Mouse (Mus musculus): ENCODE measurements at regions not wholly inside any gene's neighbourhood (a gene's known extent, or its start where the extent isn't known, plus 50 kb on each side); places are given as distances from the start of the nearest gene placed in this dataset.

- Histone ChIP-seq H3K4me3 (replicated peaks; ENCODE audit: low read length) (no peak overlapping the region), H3K4me1 (replicated peaks; ENCODE audit: low read depth, low read length) (peaks cover 11% of the 10 kb centered on the region), H3K36me3 (ENCODE audit: insufficient read depth, low read length) (no peaks in the 10 kb centered on the region), H3K27me3 (ENCODE audit: insufficient read depth, low read length) (no peaks in the 10 kb centered on the region; the same call in 1 of the 2 replicates), H3K9me3 (ENCODE audit: low read length) (no peaks in the 10 kb centered on the region)
- TF ChIP-seq POU5F1 (IDR thresholded peaks at IDR 0.05; ENCODE audit: borderline replicate concordance, low read length) (no peak), NANOG (IDR thresholded peaks at IDR 0.05; ENCODE audit: borderline replicate concordance, low read length) (no peak), CTCF (conservative IDR thresholded peaks at IDR 0.05; ENCODE audit: low read length) (no peak)
Measured at GRCm38 (mm10) chr6:50008869-50009268, 101.2 kb upstream of the Mpp6 start.

DNA sequence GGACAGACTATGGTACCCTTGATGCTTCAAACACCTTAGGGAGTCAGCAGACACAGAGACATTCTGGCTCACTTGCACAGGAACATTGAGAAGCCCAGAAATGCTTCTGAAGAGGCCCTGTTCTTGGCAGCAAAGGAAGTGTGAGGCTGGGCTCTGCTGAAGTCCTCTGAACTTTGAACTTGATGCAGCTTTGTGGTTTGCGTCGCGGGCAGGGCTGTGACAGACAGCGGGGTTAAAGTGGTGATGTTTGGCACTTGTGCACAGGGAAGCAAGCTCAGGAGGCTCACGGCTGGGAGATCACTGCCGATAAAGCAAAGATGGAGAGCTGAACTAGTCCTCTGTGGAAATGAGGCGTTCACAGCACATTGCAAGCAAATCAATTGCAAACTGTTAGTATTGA, 100.7 kb upstream of the Mpp6 start:
- H3K4me1 ChIP-seq (replicated peaks; ENCODE audit: low read depth, low read length), result peaks cover 11% of the 10 kb centered on the region
- TF ChIP-seq POU5F1 (IDR thresholded peaks at IDR 0.05; ENCODE audit: borderline replicate concordance, low read length) (no peak), NANOG (IDR thresholded peaks at IDR 0.05; ENCODE audit: borderline replicate concordance, low read length) (no peak), CTCF (conservative IDR thresholded peaks at IDR 0.05; ENCODE audit: low read length) (no peak)

GRCm38 (mm10) chr6:50009856-50010255, 100.2 kb upstream of the Mpp6 start:
- Histone ChIP-seq H3K4me1 (replicated peaks; ENCODE audit: low read depth, low read length) (peaks cover 11% of the 10 kb centered on the region), H3K4me3 (replicated peaks; ENCODE audit: low read length) (no peak overlapping the region), H3K9me3 (ENCODE audit: low read length) (no peaks in the 10 kb centered on the region), H3K27me3 (ENCODE audit: insufficient read depth, low read length) (no peaks in the 10 kb centered on the region; the same call in 1 of the 2 replicates), H3K36me3 (ENCODE audit: insufficient read depth, low read length) (no peaks in the 10 kb centered on the region)
- TF ChIP-seq POU5F1 (IDR thresholded peaks at IDR 0.05; ENCODE audit: borderline replicate concordance, low read length), result no peak
- no peak for TF ChIP-seq NANOG (IDR thresholded peaks at IDR 0.05; ENCODE audit: borderline replicate concordance, low read length)
- TF ChIP-seq CTCF (conservative IDR thresholded peaks at IDR 0.05; ENCODE audit: low read length), result no peak

More for the DNA sequence above, 100.7 kb upstream of the Mpp6 start:
- no peaks in the 10 kb centered on the region for H3K36me3 ChIP-seq (ENCODE audit: insufficient read depth, low read length)
- no peak overlapping the region for H3K4me3 ChIP-seq (replicated peaks; ENCODE audit: low read length)
- H3K27me3 ChIP-seq (ENCODE audit: insufficient read depth, low read length), result no peaks in the 10 kb centered on the region; the same call in 1 of the 2 replicates
- H3K9me3 ChIP-seq (ENCODE audit: low read length), result no peaks in the 10 kb centered on the region

DNA sequence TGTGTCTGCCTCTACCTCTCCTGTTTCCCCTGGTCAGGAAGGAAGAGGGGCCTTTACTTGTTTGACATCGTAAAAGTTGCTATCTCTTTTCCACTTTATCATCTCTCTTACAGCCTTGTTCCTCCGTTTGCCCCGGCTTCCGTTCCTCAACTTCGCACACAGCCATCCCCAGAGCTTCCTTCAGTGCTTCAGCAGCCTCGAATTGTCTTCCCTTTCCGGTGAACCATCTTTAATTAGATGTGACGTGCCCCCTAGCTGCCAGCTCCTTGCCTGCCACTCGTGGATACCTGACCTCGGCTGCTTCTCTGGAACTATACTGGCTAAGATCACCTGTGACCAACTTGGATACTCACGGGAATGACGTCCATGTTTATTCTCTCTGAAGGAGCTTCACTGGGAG, 99.0 kb upstream of the Mpp6 start:
- H3K27me3 ChIP-seq (ENCODE audit: insufficient read depth, low read length), result no peaks in the 10 kb centered on the region; the same call in 1 of the 2 replicates
- no peaks in the 10 kb centered on the region for H3K9me3 ChIP-seq (ENCODE audit: low read length)
- TF ChIP-seq NANOG (IDR thresholded peaks at IDR 0.05; ENCODE audit: borderline replicate concordance, low read length) (no peak), CTCF (conservative IDR thresholded peaks at IDR 0.05; ENCODE audit: low read length) (no peak), POU5F1 (IDR thresholded peaks at IDR 0.05; ENCODE audit: borderline replicate concordance, low read length) (no peak)
- no peaks in the 10 kb centered on the region for H3K36me3 ChIP-seq (ENCODE audit: insufficient read depth, low read length)
- no peak overlapping the region for H3K4me3 ChIP-seq (replicated peaks; ENCODE audit: low read length)
- H3K4me1 ChIP-seq (replicated peaks; ENCODE audit: low read depth, low read length), result peaks cover 11% of the 10 kb centered on the region

DNA sequence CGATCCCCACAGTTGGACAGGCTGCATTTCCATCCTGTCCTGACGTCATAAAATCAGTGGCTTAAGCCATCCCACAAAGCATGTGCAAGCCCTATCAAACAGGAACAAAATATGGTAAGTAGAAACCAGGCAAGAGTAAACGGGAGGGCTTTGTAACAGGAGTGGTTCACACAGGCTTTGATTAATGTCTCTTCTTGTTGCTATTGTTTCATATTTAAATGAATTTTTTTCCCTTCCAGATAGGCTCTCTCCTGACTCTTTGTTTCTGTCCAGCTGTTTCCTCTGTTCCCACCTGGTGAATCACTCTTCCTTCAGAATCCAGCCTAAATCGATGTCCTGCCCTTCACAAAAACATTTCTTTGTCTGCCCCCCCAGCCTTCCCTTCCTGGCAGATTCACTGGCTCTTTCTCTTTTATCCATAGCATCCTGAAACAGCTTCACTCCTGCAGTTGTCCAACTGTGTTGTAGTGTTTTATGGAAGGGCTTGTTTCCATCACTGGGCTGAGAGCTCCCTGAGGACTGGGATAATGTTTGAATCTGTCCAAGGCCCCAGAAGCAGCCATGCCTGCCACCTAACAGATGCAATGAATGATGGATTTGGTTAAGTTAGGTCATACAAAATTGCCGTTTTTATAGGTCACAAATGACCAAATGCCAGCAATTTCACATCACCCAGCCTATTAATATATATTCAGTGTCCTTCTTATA, 98.1 kb upstream of the Mpp6 start:
- Histone ChIP-seq H3K36me3 (ENCODE audit: insufficient read depth, low read length) (no peaks in the 10 kb centered on the region), H3K27me3 (ENCODE audit: insufficient read depth, low read length) (no peaks in the 10 kb centered on the region; the same call in 1 of the 2 replicates), H3K4me3 (replicated peaks; ENCODE audit: low read length) (no peak overlapping the region), H3K4me1 (replicated peaks; ENCODE audit: low read depth, low read length) (peaks cover 11% of the 10 kb centered on the region), H3K9me3 (ENCODE audit: low read length) (no peaks in the 10 kb centered on the region)
- no peak for TF ChIP-seq POU5F1 (IDR thresholded peaks at IDR 0.05; ENCODE audit: borderline replicate concordance, low read length)
- TF ChIP-seq CTCF (conservative IDR thresholded peaks at IDR 0.05; ENCODE audit: low read length), result no peak
- no peak for TF ChIP-seq NANOG (IDR thresholded peaks at IDR 0.05; ENCODE audit: borderline replicate concordance, low read length)

DNA sequence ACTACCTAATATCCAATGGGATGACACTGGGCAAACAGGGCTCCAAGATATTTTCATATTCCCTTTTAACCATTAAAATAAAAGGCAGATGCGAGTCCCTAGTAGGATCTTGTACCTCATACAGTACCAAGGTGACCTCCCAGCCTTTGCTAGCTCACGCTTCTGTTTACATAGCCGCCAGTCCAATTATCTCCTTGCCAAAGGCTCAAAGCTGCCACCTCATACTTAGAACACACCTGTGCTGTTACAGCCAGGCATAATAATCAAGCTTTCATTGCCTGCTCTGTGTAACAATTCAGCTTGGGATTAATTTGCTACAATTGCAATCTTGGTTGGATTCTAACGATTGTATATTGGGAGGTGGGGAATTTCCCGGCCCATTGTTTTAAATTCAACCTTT, 97.0 kb upstream of the Mpp6 start:
- TF ChIP-seq NANOG (IDR thresholded peaks at IDR 0.05; ENCODE audit: borderline replicate concordance, low read length), result no peak
- TF ChIP-seq CTCF (conservative IDR thresholded peaks at IDR 0.05; ENCODE audit: low read length), result no peak
- no peak for TF ChIP-seq POU5F1 (IDR thresholded peaks at IDR 0.05; ENCODE audit: borderline replicate concordance, low read length)

DNA sequence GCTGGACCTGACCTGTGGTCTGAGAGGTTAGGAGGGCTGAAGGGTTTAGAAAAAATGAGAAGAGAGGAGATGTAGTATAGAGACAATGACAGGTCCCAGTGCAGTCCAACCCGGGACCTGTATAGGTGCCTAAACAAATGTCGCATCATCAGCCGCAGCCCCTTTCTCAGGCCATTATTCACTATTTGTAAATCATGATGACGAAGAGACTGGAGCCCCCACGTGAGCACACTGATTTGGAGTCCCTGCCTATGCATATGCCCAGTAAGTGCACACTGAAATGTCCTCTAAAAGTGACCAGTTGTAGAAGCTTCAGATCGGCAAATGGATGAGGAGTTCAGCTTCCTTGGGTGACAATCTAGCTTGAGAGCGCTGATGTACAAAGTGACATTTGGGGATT, 96.2 kb upstream of the Mpp6 start:
- TF ChIP-seq CTCF (conservative IDR thresholded peaks at IDR 0.05; ENCODE audit: low read length) (no peak), NANOG (IDR thresholded peaks at IDR 0.05; ENCODE audit: borderline replicate concordance, low read length) (no peak), POU5F1 (IDR thresholded peaks at IDR 0.05; ENCODE audit: borderline replicate concordance, low read length) (no peak)
- Histone ChIP-seq H3K36me3 (ENCODE audit: insufficient read depth, low read length) (no peaks in the 10 kb centered on the region), H3K4me3 (replicated peaks; ENCODE audit: low read length) (no peak overlapping the region), H3K9me3 (ENCODE audit: low read length) (no peaks in the 10 kb centered on the region), H3K27me3 (ENCODE audit: insufficient read depth, low read length) (no peaks in the 10 kb centered on the region; the same call in 1 of the 2 replicates), H3K4me1 (replicated peaks; ENCODE audit: low read depth, low read length) (peaks cover 11% of the 10 kb centered on the region)

More for the DNA sequence above, 97.0 kb upstream of the Mpp6 start:
- Histone ChIP-seq H3K4me1 (replicated peaks; ENCODE audit: low read depth, low read length) (peaks cover 11% of the 10 kb centered on the region), H3K27me3 (ENCODE audit: insufficient read depth, low read length) (no peaks in the 10 kb centered on the region; the same call in 1 of the 2 replicates), H3K36me3 (ENCODE audit: insufficient read depth, low read length) (no peaks in the 10 kb centered on the region), H3K4me3 (replicated peaks; ENCODE audit: low read length) (no peak overlapping the region), H3K9me3 (ENCODE audit: low read length) (no peaks in the 10 kb centered on the region)

GRCm38 (mm10) chr6:50027981-50028380, 82.1 kb upstream of the Mpp6 start:
- Histone ChIP-seq H3K36me3 (ENCODE audit: insufficient read depth, low read length) (no peaks in the 10 kb centered on the region), H3K4me3 (replicated peaks; ENCODE audit: low read length) (no peak overlapping the region), H3K4me1 (replicated peaks; ENCODE audit: low read depth, low read length) (no peaks in the 10 kb centered on the region), H3K27me3 (ENCODE audit: insufficient read depth, low read length) (no peaks in the 10 kb centered on the region), H3K9me3 (ENCODE audit: low read length) (no peaks in the 10 kb centered on the region)
- TF ChIP-seq POU5F1 (IDR thresholded peaks at IDR 0.05; ENCODE audit: borderline replicate concordance, low read length) (no peak), NANOG (IDR thresholded peaks at IDR 0.05; ENCODE audit: borderline replicate concordance, low read length) (no peak), CTCF (conservative IDR thresholded peaks at IDR 0.05; ENCODE audit: low read length) (no peak)
